In the genomic region with DNA sequence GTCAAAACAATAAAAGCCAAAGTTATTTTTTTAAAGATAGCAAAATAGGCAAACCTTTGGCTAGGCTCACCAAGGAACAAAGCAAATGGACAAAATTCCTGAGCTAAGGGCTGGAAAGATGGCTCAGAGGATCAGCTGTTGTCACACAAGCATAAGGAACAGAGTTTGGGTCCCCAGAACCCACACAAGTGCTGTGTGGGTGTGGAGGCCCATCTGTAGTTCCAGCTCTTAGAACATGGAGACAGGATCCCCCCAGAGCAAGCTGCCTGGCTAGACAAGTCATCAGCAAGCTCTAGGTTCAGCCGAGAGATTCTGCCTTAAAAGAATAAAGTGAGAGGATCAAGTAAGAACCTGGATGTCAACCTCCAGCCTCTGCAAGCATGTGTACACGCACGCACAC, we compare ENCODE assay signal across 17 mouse cellular contexts. TPM values are rescaled to one million over a fixed set of nuclear protein-coding genes. Genes with fewer than 3 reads are reported as not detected.
"Had no signal": no experiment of that assay in that cellular context is flagged by ENCODE, and none has a peak within 500 bp of the region (broad histone marks: within the 10 kb centered on the region; RNA-seq: fewer than 3 reads in every experiment).

No protein-coding gene starts in this region.

- H3K36me3 ChIP-seq: kidney, embryonic 15.5 days; limb, embryonic 13.5 days; stomach, embryonic 15.5 days had no signal

- H3K9me3 ChIP-seq: kidney, embryonic 15.5 days; limb, embryonic 13.5 days; stomach, embryonic 15.5 days had no signal

- ATAC-seq: hindbrain, postnatal 0 days; intestine, embryonic 16.5 days had no signal

- H3K9ac ChIP-seq: kidney, embryonic 15.5 days; limb, embryonic 13.5 days; liver, embryonic 14.5 days; stomach, embryonic 15.5 days had no signal

- H3K4me3 ChIP-seq: kidney, embryonic 15.5 days; limb, embryonic 13.5 days; stomach, embryonic 15.5 days had no signal

- H3K4me1 ChIP-seq: kidney, embryonic 15.5 days; limb, embryonic 13.5 days; stomach, embryonic 15.5 days had no signal

- DNase-seq: kidney, adult 2 months; kidney, postnatal 14 days; left cerebral cortex, postnatal 4 days; lung, adult 18-20 months; right cerebral cortex, postnatal 14 days; thymus, postnatal 4 days had no signal

- H3K27ac ChIP-seq: hindbrain, postnatal 0 days; kidney, embryonic 15.5 days; limb, embryonic 13.5 days; liver, embryonic 14.5 days; stomach, embryonic 15.5 days had no signal

- H3K4me2 ChIP-seq: kidney, embryonic 15.5 days; limb, embryonic 13.5 days; stomach, embryonic 15.5 days had no signal

RNA-seq across cellular contexts. Expression of a gene that starts 30.5 kb away (rescaled TPM):
- total RNA-seq: hindbrain, postnatal 0 days; liver, adult 2 months; megakaryocyte progenitor cell, adult 5-6 weeks had no signal
- polyA plus RNA-seq: kidney, adult 2 months; large intestine, adult 2 months; limb, embryonic 13.5 days; liver, adult 2 months; lung, embryonic 16.5 days; spleen, adult 2 months had no signal

RNA-seq across cellular contexts. Expression of a gene that starts 48.0 kb away (rescaled TPM):
- total RNA-seq: liver, adult 2 months; megakaryocyte progenitor cell, adult 5-6 weeks had no signal
- polyA plus RNA-seq: kidney, adult 2 months; large intestine, adult 2 months; liver, adult 2 months; spleen, adult 2 months; stomach, embryonic 15.5 days had no signal

RNA-seq across cellular contexts. Expression of a gene that starts 50.8 kb away (rescaled TPM):
- total RNA-seq: hindbrain, postnatal 0 days; liver, adult 2 months; megakaryocyte progenitor cell, adult 5-6 weeks had no signal
- polyA plus RNA-seq: hindbrain, postnatal 0 days; intestine, embryonic 16.5 days; kidney, embryonic 15.5 days; limb, embryonic 13.5 days; liver, adult 2 months; spleen, adult 2 months; stomach, embryonic 15.5 days had no signal
